Mouse (Mus musculus) layer of hippocampus, postnatal 14 days (tissue): Measurements from ENCODE around the gene Grik3. TPM values are rescaled to one million over a fixed set of nuclear protein-coding genes. Genes with fewer than 3 reads are reported as not detected.

Experiments
- DNase-seq, 2 experiments: peaks; one replicate each; pipeline ENCODE4 v3.0.0; 2021 to 2022; ENCODE audit warnings: low spot score in 2 of 2, mixed read lengths in 1 of 2
- total RNA-seq, 2 experiments: library from RNA; stranded (reverse); gene quantifications; 2 replicates each; pipeline ENCODE4 v1.2.3; 2021

Grik3 gene
- total RNA-seq, 2 experiments from 2014 or later = 19.4 to 24.6 TPM

- DNase-seq = no peak
These were observed 1.1 kb downstream of the Grik3 start for GRCm38 (mm10) chr4:125491505-125492121.

- DNase-seq = no peak
These were observed 1.6 kb downstream of the Grik3 start for GRCm38 (mm10) chr4:125492122-125492505.

- DNase-seq = no peak
These were observed 2.2 kb downstream of the Grik3 start for GRCm38 (mm10) chr4:125492706-125493105.

- no peak for DNase-seq
These were observed 2.6 kb downstream of the Grik3 start for GRCm38 (mm10) chr4:125493124-125493523.

GRCm38 (mm10) chr4:125495477-125495876, 5.0 kb downstream of the Grik3 start:
- DNase-seq = no peak

- no peak for DNase-seq
These were observed 6.5 kb downstream of the Grik3 start for GRCm38 (mm10) chr4:125497001-125497400.

- DNase-seq = no peak
These were observed 7.0 kb downstream of the Grik3 start for GRCm38 (mm10) chr4:125497471-125497870.

GRCm38 (mm10) chr4:125498866-125499265, 8.4 kb downstream of the Grik3 start:
- DNase-seq = no peak

GRCm38 (mm10) chr4:125502861-125503260, 12.4 kb downstream of the Grik3 start:
- DNase-seq = no peak

GRCm38 (mm10) chr4:125512434-125512833, 21.9 kb downstream of the Grik3 start:
- no peak for DNase-seq

GRCm38 (mm10) chr4:125515646-125516045, 25.1 kb downstream of the Grik3 start:
- no peak for DNase-seq

- DNase-seq = no peak
These were observed 26.1 kb downstream of the Grik3 start for GRCm38 (mm10) chr4:125516612-125517011.

GRCm38 (mm10) chr4:125518861-125519260, 28.4 kb downstream of the Grik3 start:
- DNase-seq = no peak

GRCm38 (mm10) chr4:125522931-125523330, 32.4 kb downstream of the Grik3 start:
- DNase-seq = no peak

- no peak for DNase-seq
These were observed 34.8 kb downstream of the Grik3 start for GRCm38 (mm10) chr4:125525266-125525665.

GRCm38 (mm10) chr4:125526425-125526824, 35.9 kb downstream of the Grik3 start:
- no peak for DNase-seq

GRCm38 (mm10) chr4:125533965-125534364, 43.5 kb downstream of the Grik3 start:
- DNase-seq = no peak

GRCm38 (mm10) chr4:125534449-125534848, 43.9 kb downstream of the Grik3 start:
- DNase-seq = no peak

- DNase-seq = peak in 1 of 2 experiments; percentile 24
These were observed 44.5 kb downstream of the Grik3 start for GRCm38 (mm10) chr4:125534991-125535401.

- DNase-seq = no peak
These were observed 45.0 kb downstream of the Grik3 start for GRCm38 (mm10) chr4:125535465-125535864.

GRCm38 (mm10) chr4:125535977-125536376, 45.5 kb downstream of the Grik3 start:
- DNase-seq = no peak

GRCm38 (mm10) chr4:125538301-125538965, 47.9 kb downstream of the Grik3 start:
- no peak for DNase-seq

- DNase-seq = no peak
These were observed 49.1 kb downstream of the Grik3 start for GRCm38 (mm10) chr4:125539617-125540016.
